Mouse (Mus musculus): ENCODE measurements around the gene Zfp866.

The Zfp866 gene

DNA sequence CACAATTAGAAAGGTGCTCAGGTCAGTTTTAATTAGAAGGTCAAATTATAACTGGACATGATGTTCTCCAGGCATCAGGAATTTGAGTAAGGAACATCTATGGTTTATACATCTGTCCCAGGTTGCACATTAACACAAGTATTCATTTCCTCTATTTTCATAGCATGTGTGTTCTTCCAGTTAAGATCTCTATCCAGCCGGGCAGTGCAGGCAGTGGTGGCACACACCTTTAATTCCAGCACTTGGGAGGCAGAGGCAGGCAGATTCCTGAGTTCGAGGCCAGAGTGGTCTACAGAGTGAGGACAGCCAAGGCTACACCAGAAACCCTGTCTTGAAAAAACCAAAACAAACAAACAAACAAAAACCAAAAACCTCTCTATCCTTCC, 15.8 kb downstream of the Zfp866 start:
- POLR2A ChIA-PET: interaction anchor here (0.6 to 6.7 kb wide), 52 partner anchors 9 to 437 kb away, joined by 3 to 65 read pairs (median 4); partner anchors contain the start of genes Zfp963 (in 4 of the 4), Atp13a1 (in 3 of the 4), Lpar2 (in 3 of the 4) and Zfp866 (in 3 of the 4)
- CTCF ChIA-PET: interaction anchor here in 1 of 4 experiments (1.0 kb wide), 1 partner anchor 150 kb away, joined by 4 read pairs; the partner anchor contains the start of gene Zfp868

DNA sequence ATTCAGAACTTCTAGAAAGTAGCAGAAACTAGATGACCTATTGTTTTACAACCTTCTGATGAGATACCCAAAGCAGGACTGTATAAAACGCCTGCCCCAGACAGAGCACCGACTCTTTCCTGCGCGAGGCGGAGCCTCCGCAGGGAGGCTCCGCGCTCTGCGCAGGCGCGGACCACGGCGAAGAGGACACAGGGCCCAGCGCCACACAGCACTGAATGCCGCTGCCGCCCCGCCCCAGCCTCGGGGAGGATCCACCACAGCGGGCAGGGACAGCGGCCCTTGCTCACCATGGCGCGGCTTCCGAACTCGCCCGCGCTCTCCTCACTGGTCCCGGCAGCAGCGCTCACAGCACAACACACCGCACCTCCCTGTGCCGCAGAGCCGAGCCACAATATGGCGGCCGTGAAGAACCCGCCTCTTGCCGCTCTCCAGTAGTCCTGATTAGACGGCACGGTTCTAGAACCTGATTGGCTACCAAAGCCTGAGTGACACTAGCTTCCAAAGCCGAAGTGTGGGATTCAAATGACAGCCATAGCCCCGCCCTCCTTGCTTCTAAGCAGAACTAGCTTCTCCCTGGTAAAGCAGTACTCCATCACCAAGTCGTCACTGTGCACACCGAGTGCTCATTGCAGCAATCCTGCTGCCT, 16.4 kb downstream of the Zfp866 start, which contains the start of gene Gm20422:
TSS of gene Gm20422 (minus strand) at position 384 of the 646 bp plus-strand sequence.
- POLR2A ChIA-PET: interaction anchor here (0.6 to 6.7 kb wide), 56 partner anchors 8 to 1928 kb away, joined by 3 to 65 read pairs (median 4); partner anchors contain the start of genes Zfp963 (in 4 of the 4), Atp13a1 (in 3 of the 4), Gmip (in 3 of the 4) and Lpar2 (in 3 of the 4)

DNA sequence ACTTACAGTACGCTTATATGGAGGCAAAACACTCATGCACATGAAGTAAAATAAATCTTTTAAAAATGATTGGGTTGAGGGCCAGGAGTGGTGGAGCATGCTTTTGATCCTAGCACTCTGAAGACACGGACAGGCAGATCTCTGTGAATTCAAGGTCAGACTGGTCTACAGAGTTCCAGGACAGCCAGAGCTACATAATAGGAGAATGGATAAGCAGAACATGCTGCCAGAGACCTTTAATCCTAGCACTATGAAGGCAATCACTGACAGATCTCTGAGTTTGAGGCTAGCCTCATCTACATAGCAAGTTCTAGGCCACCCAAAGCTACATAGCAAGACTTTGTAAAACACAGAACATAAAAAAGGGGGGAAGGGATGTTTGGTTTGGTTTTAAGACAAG, 18.9 kb downstream of the Zfp866 start:
- ChIA-PET POLR2A (interaction anchor here in 3 of 4 experiments (0.6 to 6.7 kb wide), 16 partner anchors 11 to 400 kb away, joined by 3 to 65 read pairs (median 3); partner anchors contain the start of genes Zfp963 (in 3 of the 3), Atp13a1 (in 1 of the 3), Gmip (in 1 of the 3) and Pbx4 (in 1 of the 3)), CTCF (interaction anchor here in 1 of 4 experiments (0.5 kb wide), 1 partner anchor 665 kb away, joined by 10 read pairs; no protein-coding TSS in a partner anchor)

More for the DNA sequence above, 16.4 kb downstream of the Zfp866 start, which contains the start of gene Gm20422:
- CTCF ChIA-PET: interaction anchor here in 2 of 4 experiments (0.6 to 1.0 kb wide), 3 partner anchors 17 to 392 kb away, joined by 3 to 4 read pairs (median 3); partner anchors contain the start of gene Zfp868 (in 1 of the 2)

DNA sequence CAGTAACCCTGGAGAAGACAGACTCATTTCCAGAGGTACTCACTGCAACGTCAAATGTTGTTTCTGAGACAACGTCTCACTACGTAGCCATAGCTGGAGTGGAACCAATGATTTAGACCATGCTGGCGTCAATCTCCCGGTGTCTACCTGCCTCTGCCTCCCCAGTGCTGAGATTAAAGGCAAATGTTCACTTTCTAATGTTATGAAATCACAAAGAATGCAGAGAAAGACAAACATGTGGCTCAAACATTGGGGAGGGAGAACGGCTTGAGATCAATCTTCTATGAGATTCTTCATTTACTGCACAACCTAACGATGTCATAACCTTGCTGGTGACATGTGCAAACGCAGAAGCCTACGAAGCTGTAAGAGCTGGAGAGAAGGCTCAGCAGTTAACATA, 19.8 kb downstream of the Zfp866 start:
- ChIA-PET POLR2A (interaction anchor here in 3 of 4 experiments (0.7 to 6.7 kb wide), 16 partner anchors 10 to 682 kb away, joined by 3 to 65 read pairs (median 4); partner anchors contain the start of genes Zfp963 (in 3 of the 3), Atp13a1 (in 1 of the 3), Gmip (in 1 of the 3) and Pbx4 (in 1 of the 3)), CTCF (interaction anchor here in 1 of 4 experiments (0.7 kb wide), 1 partner anchor 19 kb away, joined by 3 read pairs; no protein-coding TSS in a partner anchor)

DNA sequence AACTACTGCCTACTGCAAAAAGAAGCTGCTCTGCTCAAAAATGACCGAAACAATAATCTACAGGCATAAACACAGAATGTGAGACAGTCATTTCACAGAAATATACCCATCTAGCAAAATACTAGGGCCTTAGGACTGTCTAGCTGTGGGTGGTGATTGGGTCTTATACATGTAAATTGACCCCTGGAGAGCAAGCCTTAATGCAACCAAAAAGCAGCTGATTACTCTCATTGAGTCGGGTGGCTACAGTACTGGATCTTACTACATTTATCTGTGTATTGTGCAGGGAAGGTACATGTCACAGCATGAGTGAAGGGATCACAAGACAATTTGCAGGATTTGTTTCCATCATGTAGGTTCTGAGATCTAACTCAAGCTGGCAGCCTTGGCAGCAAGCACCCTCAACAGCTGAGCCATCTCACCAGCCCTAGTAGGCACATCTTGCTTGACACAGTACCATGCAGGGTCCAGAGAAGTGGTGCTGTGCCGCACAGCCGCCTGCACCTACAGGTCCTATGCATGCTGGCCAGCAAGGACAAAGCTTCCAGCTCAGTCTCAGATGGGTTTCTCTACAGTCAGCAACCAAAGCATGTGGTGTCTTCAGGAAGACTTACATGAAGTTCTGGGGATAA, 29.0 kb downstream of the Zfp866 start:
- ChIA-PET CTCF (no interaction called here), POLR2A (interaction anchor here in 3 of 4 experiments (0.6 to 8.6 kb wide), 17 partner anchors 8 to 107 kb away, joined by 3 to 65 read pairs (median 6); partner anchors contain the start of genes Zfp963 (in 3 of the 3), Gm20422 (in 2 of the 3), Atp13a1 (in 1 of the 3) and Zfp866 (in 1 of the 3))

DNA sequence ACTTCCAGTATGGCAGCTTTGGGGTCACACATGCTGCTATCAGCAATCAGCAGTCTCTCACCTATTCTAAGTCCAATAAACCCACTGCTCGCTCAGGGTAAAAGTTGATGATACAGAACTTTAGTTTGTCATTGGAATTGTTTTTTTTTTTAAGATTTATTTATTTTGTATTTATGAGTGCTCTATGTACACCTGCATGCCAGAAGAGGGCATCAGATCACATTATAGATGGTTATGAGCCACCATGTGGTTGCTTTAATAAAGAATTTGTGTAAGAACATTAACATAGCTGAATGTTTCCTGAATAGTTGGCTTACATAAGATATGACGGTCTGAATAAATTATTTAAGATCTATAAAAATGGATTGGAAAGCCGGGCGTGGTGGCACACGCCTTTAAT, 32.7 kb downstream of the Zfp866 start:
- CTCF ChIA-PET: interaction anchor here in 1 of 4 experiments (1.1 kb wide), 1 partner anchor 8 kb away, joined by 3 read pairs; the partner anchor contains the start of gene Zfp963
- POLR2A ChIA-PET: interaction anchor here (0.6 to 8.6 kb wide), 13 partner anchors 8 to 42 kb away, joined by 3 to 65 read pairs (median 6); partner anchors contain the start of genes Zfp963 (in 4 of the 4), Gm20422 (in 2 of the 4), Atp13a1 (in 1 of the 4) and Zfp866 (in 1 of the 4)

DNA sequence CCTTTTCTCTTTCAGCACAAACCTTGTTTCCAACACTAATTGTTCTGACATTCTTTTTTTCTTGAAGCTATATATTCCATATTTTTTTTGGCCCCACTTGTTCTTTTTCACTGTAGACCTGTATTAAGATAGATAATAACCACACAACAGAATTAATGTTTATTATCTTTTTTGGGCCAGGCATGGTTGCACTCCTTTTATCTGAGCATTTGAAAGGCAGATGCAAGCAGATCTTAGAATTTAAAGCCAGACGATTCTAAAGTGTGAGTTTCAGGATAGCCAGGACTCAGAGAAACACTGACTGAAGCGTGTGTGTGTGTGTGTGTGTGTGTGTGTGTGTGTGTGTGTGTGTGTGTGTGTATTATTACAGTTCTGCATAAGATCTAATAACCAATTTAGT, 38.5 kb downstream of the Zfp866 start:
- ChIA-PET POLR2A (interaction anchor here in 2 of 4 experiments (0.5 to 5.3 kb wide), 5 partner anchors 11 to 672 kb away, joined by 3 to 72 read pairs (median 6); partner anchors contain the start of gene Zfp868 (in 2 of the 2)), CTCF (interaction anchor here in 2 of 4 experiments (0.6 to 0.8 kb wide), 2 partner anchors 8 to 19 kb away, joined by 3 read pairs; no protein-coding TSS in a partner anchor)

DNA sequence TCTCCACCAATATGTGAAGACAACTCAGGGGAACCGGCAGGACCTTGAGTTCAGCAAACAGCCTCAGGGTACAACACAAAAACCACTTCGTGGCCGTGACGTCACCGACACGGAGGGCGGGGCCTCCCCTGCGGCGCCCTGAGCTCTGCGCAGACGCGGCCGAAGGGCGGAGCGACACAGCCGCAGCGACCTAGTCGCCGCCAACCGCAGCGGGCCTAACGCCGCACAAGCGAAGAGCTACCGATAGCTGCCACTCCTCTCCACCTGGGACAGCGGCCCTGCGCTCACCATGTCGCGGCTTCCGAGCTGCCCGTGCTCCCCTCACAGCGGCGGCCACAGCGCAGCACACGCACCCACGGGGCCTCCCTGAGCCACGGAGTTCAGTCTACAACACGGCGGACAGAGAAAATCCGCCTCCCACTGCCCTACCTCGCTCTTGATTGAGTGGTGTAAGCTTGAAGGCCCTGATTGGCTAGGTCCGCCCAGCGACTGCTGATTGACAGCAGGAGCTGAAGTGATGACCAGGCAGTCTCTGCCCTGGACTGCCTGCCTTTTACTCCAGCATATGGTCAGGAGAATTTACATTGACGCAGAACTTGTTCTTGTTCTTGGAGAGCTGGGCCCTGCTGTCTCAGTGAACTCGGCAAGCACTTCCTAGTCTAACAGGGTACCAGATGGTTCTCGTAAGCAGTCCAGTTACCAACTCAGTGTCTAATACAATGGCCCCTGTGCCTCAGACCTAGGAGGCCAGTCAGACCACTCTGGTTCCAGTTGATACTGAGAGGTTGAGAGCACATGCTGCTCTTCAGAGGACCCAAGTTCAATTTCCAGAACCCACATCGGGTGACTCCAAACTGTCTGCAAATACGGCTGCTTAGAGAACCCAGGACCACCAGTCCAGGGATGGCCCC, 41.2 kb downstream of the Zfp866 start, which contains the start of gene Zfp963:
TSS of gene Zfp963 (minus strand) at position 427 of the 911 bp plus-strand sequence.
- ChIA-PET CTCF (interaction anchor here in 3 of 4 experiments (0.5 to 1.4 kb wide), 12 partner anchors 8 to 421 kb away, joined by 3 to 11 read pairs (median 4); partner anchors contain the start of genes Zfp868 (in 2 of the 3) and Zfp964 (in 1 of the 3)), POLR2A (interaction anchor here (0.6 to 5.3 kb wide), 95 partner anchors 9 to 790 kb away, joined by 3 to 80 read pairs (median 5); partner anchors contain the start of genes Gm20422 (in 4 of the 4), Atp13a1 (in 3 of the 4), Zfp868 (in 3 of the 4) and Zfp964 (in 3 of the 4))

DNA sequence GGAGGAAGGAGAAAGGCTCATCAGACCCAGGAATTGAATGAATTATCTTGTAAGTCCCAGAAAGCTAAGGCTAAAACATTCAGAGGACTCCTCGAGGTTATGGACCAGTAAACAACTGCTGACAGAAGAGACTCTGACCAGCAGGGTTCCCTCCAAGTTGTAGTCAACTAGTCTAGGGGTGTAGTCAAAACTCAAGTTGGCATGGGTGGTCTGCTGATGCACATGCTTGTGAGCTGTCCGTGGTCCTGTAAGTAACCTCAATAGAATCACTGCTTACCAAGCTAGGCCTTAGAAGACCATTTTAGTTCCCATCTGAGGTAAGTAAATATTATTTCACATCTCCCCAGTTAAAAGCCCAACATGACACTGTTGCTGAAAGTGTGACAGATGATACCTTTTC, 49.7 kb downstream of the Zfp866 start:
- ChIA-PET CTCF (interaction anchor here in 1 of 4 experiments (0.8 kb wide), 1 partner anchor 127 kb away, joined by 4 read pairs; no protein-coding TSS in a partner anchor), POLR2A (interaction anchor here in 2 of 4 experiments (0.6 to 3.9 kb wide), 10 partner anchors 8 to 116 kb away, joined by 3 to 25 read pairs (median 6); partner anchors contain the start of genes Zfp963 (in 2 of the 2), Atp13a1 (in 1 of the 2), Gm20422 (in 1 of the 2) and Gmip (in 1 of the 2))

DNA sequence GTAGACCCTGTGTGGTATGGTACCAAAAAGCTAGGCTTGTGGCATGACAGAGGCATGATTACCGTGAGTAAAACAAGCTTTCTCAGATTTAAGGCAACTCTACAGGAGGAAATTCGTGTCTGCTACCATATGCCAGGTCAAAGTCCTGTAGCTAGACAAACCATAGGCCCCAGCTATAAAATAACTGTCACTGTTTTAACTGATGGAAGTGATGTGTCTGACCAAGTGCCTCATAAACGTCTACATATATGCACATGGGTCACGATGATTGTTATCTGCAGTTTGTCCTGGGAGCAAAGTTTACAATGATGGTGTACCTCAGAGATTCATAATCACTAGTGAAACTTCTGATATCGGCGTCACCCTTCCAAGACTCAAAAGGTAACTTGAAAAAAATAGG, 50.2 kb downstream of the Zfp866 start:
- ChIA-PET POLR2A (interaction anchor here in 2 of 4 experiments (0.6 to 3.9 kb wide), 10 partner anchors 9 to 115 kb away, joined by 3 to 25 read pairs (median 6); partner anchors contain the start of genes Zfp963 (in 2 of the 2), Atp13a1 (in 1 of the 2), Gm20422 (in 1 of the 2) and Gmip (in 1 of the 2)), CTCF (interaction anchor here in 1 of 4 experiments (0.8 kb wide), 1 partner anchor 126 kb away, joined by 4 read pairs; no protein-coding TSS in a partner anchor)

DNA sequence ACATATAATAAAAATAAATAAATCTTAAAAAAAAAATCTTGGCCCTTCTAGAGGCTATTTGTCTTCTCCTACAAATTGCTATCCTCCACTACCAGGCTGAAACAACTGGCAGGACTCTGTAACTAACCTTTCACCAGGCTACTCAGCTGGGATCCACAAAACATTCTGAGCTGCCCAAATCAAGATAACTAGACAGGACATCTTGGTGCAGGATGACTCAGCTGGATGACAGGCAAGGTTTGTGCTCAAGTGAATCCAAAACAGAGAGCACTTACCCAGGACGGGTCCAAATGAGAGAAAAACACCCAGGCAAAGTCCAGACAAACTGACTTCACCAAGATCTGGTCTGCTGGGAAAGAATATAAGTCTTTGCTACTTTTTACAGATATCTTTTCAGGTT, 55.5 kb downstream of the Zfp866 start:
- CTCF ChIA-PET: interaction anchor here in 2 of 4 experiments (0.9 to 1.2 kb wide), 2 partner anchors 110 to 407 kb away, joined by 5 read pairs; partner anchors contain the start of gene Zfp868 (in 1 of the 2)
- POLR2A ChIA-PET: interaction anchor here in 2 of 4 experiments (1.0 to 3.3 kb wide), 4 partner anchors 14 to 110 kb away, joined by 3 to 13 read pairs (median 6); partner anchors contain the start of genes Zfp963 (in 2 of the 2) and Zfp868 (in 1 of the 2)

DNA sequence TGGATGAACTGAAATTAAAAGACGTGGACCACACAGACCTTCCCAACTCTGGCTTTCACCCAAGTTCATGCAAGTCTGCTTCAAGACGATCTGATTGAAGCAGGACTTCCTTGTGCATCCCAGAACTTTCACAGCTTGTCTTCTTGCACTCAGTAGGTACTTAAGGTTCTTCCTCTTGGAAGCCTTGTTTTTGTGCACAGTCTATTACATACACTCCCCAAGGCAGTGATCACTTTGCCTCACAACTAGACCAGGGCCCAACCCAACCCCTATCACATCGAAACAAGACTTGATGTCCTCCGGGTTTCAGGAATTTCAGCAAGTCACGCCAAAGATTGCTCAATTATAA, 73.8 kb downstream of the Zfp866 start:
- CTCF ChIA-PET: interaction anchor here in 2 of 4 experiments (0.8 to 1.7 kb wide), 4 partner anchors 32 to 284 kb away, joined by 3 to 8 read pairs (median 5); partner anchors contain the start of genes Zfp868 (in 2 of the 2) and Zfp963 (in 1 of the 2)
- POLR2A ChIA-PET: interaction anchor here (0.6 to 3.5 kb wide), 123 partner anchors 8 to 981 kb away, joined by 3 to 98 read pairs (median 5); partner anchors contain the start of genes Zfp868 (in 4 of the 4), Zfp963 (in 4 of the 4), Zfp964 (in 4 of the 4) and Gm20422 (in 3 of the 4)

DNA sequence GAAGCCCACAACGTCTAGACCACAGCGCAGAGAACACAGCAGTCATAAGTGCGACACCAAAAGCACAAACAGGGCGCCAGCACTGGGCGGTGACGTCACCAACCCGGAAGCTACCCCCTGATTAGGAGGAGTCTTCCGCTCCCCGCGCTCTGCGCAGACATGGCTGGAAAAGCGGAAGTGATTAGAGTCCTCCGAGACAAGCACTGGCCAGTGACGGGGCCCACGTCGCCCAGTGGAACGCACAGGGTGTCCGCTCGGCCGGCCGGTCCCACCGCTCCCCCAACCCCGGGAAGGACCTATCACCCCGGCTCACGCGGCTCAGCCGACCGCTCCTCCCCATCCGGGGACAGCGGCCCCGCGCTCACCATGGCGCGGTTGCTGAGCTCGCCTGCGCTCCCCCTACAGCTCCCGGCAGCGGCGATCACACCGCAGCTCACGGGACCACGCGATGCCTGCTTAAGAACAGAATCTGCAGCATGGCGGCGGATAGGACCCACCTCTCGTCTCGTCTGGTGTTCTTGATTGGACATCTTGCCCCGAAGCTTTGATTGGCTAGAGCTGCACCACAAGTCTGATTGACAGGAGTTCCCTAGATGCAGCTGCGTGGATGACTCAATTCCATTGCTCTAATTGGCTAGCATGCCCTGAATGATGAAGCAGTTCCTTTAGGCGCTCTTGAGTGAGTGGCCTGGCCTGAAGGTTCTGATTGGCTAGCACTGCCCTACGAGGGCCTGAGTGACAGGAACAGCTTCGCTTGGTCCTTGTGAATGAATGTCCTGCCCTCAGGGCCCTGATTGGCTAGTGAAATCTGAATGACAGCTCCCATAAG, 74.4 kb downstream of the Zfp866 start:
- POLR2A ChIA-PET: interaction anchor here (0.5 to 3.5 kb wide), 134 partner anchors 8 to 982 kb away, joined by 3 to 98 read pairs (median 4); partner anchors contain the start of genes Zfp868 (in 4 of the 4), Zfp963 (in 4 of the 4), Zfp964 (in 4 of the 4) and Gm20422 (in 3 of the 4)
- CTCF ChIA-PET: interaction anchor here in 2 of 4 experiments (0.8 to 1.7 kb wide), 4 partner anchors 33 to 285 kb away, joined by 3 to 8 read pairs (median 5); partner anchors contain the start of genes Zfp868 (in 2 of the 2) and Zfp963 (in 1 of the 2)

DNA sequence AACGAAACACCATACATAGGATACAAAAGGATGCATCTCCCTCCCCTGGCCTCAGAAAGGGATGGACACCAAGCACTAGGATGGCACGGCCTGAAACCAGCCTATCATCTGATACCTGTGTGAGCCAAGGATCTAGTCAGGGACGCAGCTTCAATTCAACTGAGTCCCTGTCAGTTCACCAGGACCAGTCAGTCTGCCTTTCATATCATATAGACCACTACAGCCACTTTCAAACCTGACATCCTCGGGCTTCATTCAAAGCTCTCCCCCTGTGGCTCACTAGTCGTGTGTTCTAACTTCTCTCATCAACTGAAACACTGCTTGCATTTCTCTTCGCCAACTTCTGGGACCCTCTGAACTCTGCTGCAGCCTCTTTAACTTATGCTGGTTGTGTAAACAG, 75.6 kb downstream of the Zfp866 start:
- CTCF ChIA-PET: no interaction called here
- POLR2A ChIA-PET: interaction anchor here in 3 of 4 experiments (1.4 to 3.3 kb wide), 16 partner anchors 11 to 316 kb away, joined by 3 to 98 read pairs (median 14); partner anchors contain the start of genes Zfp868 (in 3 of the 3), Gm20422 (in 1 of the 3), Zfp963 (in 1 of the 3) and Zfp964 (in 1 of the 3)

DNA sequence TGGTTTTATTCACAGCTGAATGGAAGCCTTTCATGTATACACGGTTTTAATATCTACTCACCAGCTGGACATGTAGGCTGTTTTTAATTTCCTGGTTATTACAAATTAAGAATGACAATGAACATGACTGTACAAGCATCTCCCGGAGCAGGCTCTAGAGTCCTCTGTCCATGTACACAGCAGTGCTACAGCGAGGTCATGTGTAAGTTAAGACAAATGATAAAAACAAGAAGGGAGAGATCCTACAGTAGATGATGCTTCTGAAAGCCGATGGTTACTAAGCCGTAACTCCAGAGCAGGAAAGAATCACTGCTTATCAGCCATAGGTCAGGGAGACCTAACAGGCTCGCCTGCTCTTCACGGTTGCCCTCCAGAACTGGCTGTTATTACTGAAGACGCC, 77.5 kb downstream of the Zfp866 start:
- ChIA-PET POLR2A (interaction anchor here in 1 of 4 experiments (0.8 to 1.5 kb wide), 3 partner anchors 10 to 88 kb away, joined by 3 to 4 read pairs (median 3); partner anchors contain the start of genes Zfp868 and Zfp963), CTCF (no interaction called here)
